Mouse (Mus musculus): ENCODE data around the gene Olfr1102. TPM values are rescaled to one million over a fixed set of nuclear protein-coding genes. Genes with fewer than 3 reads are reported as not detected.

Olfr1102 gene
- not detected in 2 replicates for total RNA-seq (2015)
- not detected in 2 replicates for total RNA-seq (2017)

DNA sequence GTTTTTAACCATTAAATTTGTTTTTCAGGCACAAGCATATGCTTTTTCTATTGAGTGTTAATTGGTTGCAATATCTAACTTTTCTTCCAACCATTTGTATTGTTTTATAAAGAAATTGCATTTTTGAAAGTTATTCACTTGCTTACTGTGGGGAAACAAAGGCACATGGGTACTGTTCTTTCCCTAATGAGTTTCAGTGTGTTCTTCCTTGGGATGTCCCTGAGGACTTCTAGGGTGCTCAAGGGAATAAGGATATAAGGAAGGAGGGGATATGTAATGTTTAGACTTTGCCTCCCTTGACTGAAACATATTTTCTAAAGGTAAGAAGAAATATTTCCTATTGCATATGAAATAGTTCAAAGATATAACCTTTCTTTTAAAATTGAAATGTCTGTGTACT, at the start of gene Olfr1102:
Olfr1102 (plus strand) TSS at position 301 of the 400 bp plus-strand sequence.
- ATAC-seq (ENCODE audit: poor library complexity, severe bottlenecking): no peak

DNA sequence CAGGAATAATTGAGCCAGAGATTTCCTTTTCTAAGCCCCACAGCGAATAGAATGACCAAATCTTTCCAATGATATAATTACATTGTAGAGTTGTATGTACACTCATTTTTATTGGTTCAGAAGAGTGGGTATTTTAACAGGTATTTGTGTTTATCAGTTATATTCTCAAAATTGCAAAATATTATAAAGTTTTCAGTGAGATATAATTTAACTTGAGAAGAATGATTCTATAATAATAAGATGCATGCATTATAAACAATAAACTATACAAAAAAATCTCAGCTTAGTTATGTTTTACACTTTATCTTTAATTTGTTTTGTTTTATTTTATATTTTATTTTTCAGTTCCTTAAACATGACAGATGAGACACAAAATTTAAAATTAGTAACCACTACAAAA, 37.6 kb upstream of the Olfr1102 start, which contains the start of gene Olfr1099:
Olfr1099 (minus strand) TSS at position 101 of the 400 bp plus-strand sequence.
- ATAC-seq (ENCODE audit: poor library complexity, severe bottlenecking): no peak

DNA sequence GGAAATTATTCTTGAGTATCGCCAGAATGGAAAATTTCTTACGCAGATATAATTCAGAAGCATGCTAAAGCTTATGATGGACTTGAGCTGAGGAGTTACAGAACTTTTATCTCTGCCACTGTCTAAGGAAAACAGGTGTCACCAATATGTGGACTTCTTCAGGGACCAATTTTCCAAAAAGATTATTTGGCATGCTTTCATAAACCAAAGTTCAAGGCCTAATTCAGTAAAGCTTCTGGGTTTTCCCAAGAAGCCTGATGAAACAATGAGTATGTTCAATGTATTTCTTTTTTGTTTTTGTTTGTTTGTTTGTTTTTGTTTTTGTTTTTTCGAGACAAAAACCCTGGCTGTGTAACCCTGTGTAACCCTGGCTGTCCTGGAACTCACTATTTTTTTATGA, 18.3 kb upstream of the Olfr1102 start, which contains the start of gene Olfr1100:
Olfr1100 (minus strand) TSS at position 101 of the 400 bp plus-strand sequence.
- ATAC-seq (ENCODE audit: poor library complexity, severe bottlenecking): no peak

DNA sequence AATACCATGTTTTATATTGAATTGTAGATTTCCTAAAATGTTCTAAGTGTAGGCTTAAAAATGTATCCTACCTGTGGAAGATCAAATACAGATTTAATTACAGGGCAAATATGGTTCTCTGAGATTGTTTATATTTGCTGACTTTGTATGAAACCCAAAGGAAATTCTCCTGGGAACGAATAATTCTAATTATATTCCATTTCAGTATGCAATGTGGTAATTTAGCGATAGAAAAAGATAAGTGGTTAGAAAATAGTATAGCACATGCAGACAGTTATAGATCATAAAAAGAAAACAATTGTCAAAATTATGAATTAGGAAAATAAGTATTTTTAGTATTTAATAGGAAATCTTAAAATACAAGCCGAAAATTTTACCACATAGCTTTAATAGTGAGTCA, 7.1 kb upstream of the Olfr1102 start, which contains the start of gene Olfr1101:
Olfr1101 (minus strand) TSS at position 101 of the 400 bp plus-strand sequence.
- no peak for ATAC-seq (ENCODE audit: poor library complexity, severe bottlenecking)

DNA sequence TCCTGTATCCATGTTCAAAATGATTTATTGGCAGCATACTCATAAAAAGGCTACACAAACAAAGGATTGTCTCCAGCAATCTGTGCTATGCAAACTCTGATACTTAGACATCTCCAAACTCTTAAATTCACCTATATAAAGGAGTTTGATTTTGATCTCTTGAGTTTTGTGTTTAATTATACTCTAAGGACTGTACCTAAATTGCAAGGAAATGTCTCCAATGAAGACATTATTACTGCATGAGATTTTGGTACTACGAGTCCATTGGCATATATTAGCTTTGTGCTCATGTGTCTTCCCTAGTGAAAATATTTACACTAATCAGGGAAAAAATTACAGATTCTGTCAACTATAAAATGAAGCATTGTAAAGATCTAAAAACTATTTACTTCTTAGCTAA, 28.8 kb downstream of the Olfr1102 start, which contains the start of gene Olfr1104:
Olfr1104 (minus strand) TSS at position 101 of the 400 bp plus-strand sequence.
- ATAC-seq (ENCODE audit: poor library complexity, severe bottlenecking): no peak

DNA sequence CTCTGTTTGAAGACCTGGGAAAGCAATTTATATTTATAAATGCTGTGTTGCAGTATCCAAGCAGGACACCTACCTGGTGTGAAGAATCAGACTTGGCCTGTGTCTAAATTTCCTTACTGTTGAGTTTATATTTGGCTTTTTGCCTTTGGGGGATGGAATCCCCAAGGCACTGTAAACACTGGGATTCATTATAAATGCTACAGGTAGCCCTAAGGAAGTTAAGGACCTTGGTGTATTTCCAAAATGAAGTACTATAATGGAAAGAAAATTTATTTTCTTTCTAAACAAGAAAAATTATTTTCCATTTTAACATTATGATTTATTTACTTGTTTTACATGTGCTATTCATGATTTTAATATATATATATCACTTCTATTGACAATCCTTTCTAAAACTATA, 38.2 kb downstream of the Olfr1102 start, which contains the start of gene Olfr1105:
Olfr1105 (minus strand) TSS at position 101 of the 400 bp plus-strand sequence.
- ATAC-seq (ENCODE audit: poor library complexity, severe bottlenecking): no peak

DNA sequence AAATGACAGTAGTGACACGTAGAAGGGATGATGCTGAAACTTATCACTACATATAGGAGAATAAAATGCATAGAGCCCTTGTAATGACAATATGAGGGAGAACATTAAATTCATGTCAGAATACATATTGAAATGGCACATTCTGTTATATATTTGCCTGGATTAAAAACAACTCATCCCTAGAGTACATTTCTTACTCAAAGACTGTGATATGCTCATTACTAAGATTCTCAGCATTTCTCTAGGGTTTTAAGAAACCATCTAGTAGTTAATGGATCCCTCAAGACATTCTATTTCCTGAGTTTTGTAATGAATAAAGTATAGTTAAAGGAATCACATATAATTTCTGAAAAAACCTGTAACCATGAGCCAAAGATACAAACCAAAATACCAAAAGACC, 54.0 kb downstream of the Olfr1102 start, which contains the start of gene Olfr1106:
Olfr1106 (minus strand) TSS at position 101 of the 400 bp plus-strand sequence.
- no peak for ATAC-seq (ENCODE audit: poor library complexity, severe bottlenecking)

Other genes starting within 250 kb of the Olfr1102 start
- gene Olfr1090, start 239.4 kb upstream of the Olfr1102 start, total RNA-seq (2015): not detected in 2 replicates
- not detected in 2 replicates for gene Olfr1090, start 239.4 kb upstream of the Olfr1102 start, total RNA-seq (2017)
- gene Olfr1093, start 215.9 kb upstream of the Olfr1102 start, total RNA-seq (2015): not detected in 2 replicates
- gene Olfr1093, start 215.9 kb upstream of the Olfr1102 start, total RNA-seq (2017): not detected in 2 replicates
- not detected in 2 replicates for gene Olfr141, start 188.4 kb upstream of the Olfr1102 start, total RNA-seq (2015)
- gene Olfr141, start 188.4 kb upstream of the Olfr1102 start, total RNA-seq (2017): not detected in 2 replicates
- not detected in 2 replicates for gene Olfr1094, start 173.7 kb upstream of the Olfr1102 start, total RNA-seq (2015)
- gene Olfr1094, start 173.7 kb upstream of the Olfr1102 start, total RNA-seq (2017): not detected in 2 replicates
- gene Olfr1095, start 146.7 kb upstream of the Olfr1102 start, total RNA-seq (2015): not detected in 2 replicates
- gene Olfr1095, start 146.7 kb upstream of the Olfr1102 start, total RNA-seq (2017): not detected in 2 replicates
- not detected in 2 replicates for gene Gm13723, start 123.6 kb upstream of the Olfr1102 start, total RNA-seq (2015)
- not detected in 2 replicates for gene Gm13723, start 123.6 kb upstream of the Olfr1102 start, total RNA-seq (2017)
- not detected in 2 replicates for gene Olfr1097, start 106.2 kb upstream of the Olfr1102 start, total RNA-seq (2015)
- gene Olfr1097, start 106.2 kb upstream of the Olfr1102 start, total RNA-seq (2017): not detected in 2 replicates
- gene Olfr1098, start 73.9 kb upstream of the Olfr1102 start, total RNA-seq (2015): not detected in 2 replicates
- gene Olfr1098, start 73.9 kb upstream of the Olfr1102 start, total RNA-seq (2017): not detected in 2 replicates
- not detected in 2 replicates for gene Olfr1099, start 37.7 kb upstream of the Olfr1102 start, total RNA-seq (2015)
- not detected in 2 replicates for gene Olfr1099, start 37.7 kb upstream of the Olfr1102 start, total RNA-seq (2017)
- not detected in 2 replicates for gene Olfr1100, start 18.4 kb upstream of the Olfr1102 start, total RNA-seq (2015)
- not detected in 2 replicates for gene Olfr1100, start 18.4 kb upstream of the Olfr1102 start, total RNA-seq (2017)
- not detected in 2 replicates for gene Olfr1101, start 7.2 kb upstream of the Olfr1102 start, total RNA-seq (2015)
- not detected in 2 replicates for gene Olfr1101, start 7.2 kb upstream of the Olfr1102 start, total RNA-seq (2017)
- not detected in 2 replicates for gene Olfr1104, start 28.7 kb downstream of the Olfr1102 start, total RNA-seq (2015)
- not detected in 2 replicates for gene Olfr1104, start 28.7 kb downstream of the Olfr1102 start, total RNA-seq (2017)
- gene Olfr1105, start 38.1 kb downstream of the Olfr1102 start, total RNA-seq (2015): not detected in 2 replicates
- not detected in 2 replicates for gene Olfr1105, start 38.1 kb downstream of the Olfr1102 start, total RNA-seq (2017)
- not detected in 2 replicates for gene Olfr1106, start 53.9 kb downstream of the Olfr1102 start, total RNA-seq (2015)
- not detected in 2 replicates for gene Olfr1106, start 53.9 kb downstream of the Olfr1102 start, total RNA-seq (2017)
- gene Olfr1107, start 77.4 kb downstream of the Olfr1102 start, total RNA-seq (2015): not detected in 2 replicates
- not detected in 2 replicates for gene Olfr1107, start 77.4 kb downstream of the Olfr1102 start, total RNA-seq (2017)
- gene Olfr1109, start 97.6 kb downstream of the Olfr1102 start, total RNA-seq (2015): not detected in 2 replicates
- gene Olfr1109, start 97.6 kb downstream of the Olfr1102 start, total RNA-seq (2017): not detected in 2 replicates
- gene Olfr259, start 116.2 kb downstream of the Olfr1102 start, total RNA-seq (2015): not detected in 2 replicates
- gene Olfr259, start 116.2 kb downstream of the Olfr1102 start, total RNA-seq (2017): not detected in 2 replicates
- gene Olfr1110, start 141.9 kb downstream of the Olfr1102 start, total RNA-seq (2015): not detected in 2 replicates
- not detected in 2 replicates for gene Olfr1110, start 141.9 kb downstream of the Olfr1102 start, total RNA-seq (2017)
- gene Olfr1111, start 154.2 kb downstream of the Olfr1102 start, total RNA-seq (2015): not detected in 2 replicates
- gene Olfr1111, start 154.2 kb downstream of the Olfr1102 start, total RNA-seq (2017): not detected in 2 replicates
- not detected in 2 replicates for gene Olfr1112, start 189.4 kb downstream of the Olfr1102 start, total RNA-seq (2015)
- not detected in 2 replicates for gene Olfr1112, start 189.4 kb downstream of the Olfr1102 start, total RNA-seq (2017)
- not detected in 2 replicates for gene Olfr1113, start 210.6 kb downstream of the Olfr1102 start, total RNA-seq (2015)
- not detected in 2 replicates for gene Olfr1113, start 210.6 kb downstream of the Olfr1102 start, total RNA-seq (2017)
- gene Olfr1115, start 249.6 kb downstream of the Olfr1102 start, total RNA-seq (2015): not detected in 2 replicates
- gene Olfr1115, start 249.6 kb downstream of the Olfr1102 start, total RNA-seq (2017): not detected in 2 replicates

All from megakaryocyte, adult 5-6 weeks (primary cell).